Mouse (Mus musculus) urinary bladder, postnatal 25 days (tissue): ENCODE measurements around the gene Pex5l.
A peak's percentile ranks its signal among the peaks of the same experiment; 100 is the strongest.

ENCODE experiments used
- DNase-seq: peaks from one replicate; pipeline ENCODE4 v3.0.0; 2022; ENCODE audit warnings: low spot score

Pex5l gene

DNA sequence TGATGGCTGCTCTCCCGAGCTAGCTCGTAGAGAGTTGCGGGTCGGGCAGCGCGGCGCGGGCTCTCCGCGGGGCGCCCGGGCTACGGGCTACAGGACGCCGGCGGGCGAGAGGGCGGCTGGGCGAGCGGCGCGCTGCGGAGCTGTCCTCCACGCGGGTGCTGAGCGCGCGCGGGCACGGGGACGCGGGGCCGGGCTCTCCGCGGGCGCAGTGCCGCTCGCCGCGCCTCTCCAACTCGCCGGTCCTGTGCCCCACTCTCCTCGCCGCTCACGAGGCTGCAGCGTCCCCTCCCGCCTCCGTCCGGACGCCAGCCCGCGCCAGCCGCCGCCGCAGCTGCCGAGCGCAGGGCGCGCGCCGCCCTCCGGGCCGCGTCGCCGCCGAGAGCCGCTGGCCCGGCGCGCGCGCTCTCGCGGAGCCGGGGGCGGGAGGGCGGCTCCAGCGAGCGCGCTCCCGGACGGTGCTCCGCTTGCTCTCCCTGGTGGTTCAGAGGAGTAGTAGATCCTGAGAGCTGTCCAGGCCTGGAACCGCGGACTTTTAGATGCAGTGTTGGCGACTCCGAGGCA, at the start of gene Pex5l:
Gene Pex5l, minus strand, starts transcription at position 347 of the 561 bp plus-strand sequence.
- DNase-seq: peak; percentile 55

GRCm38 (mm10) chr3:33165186-33165585, 22.1 kb upstream of the Pex5l start:
- no peak for DNase-seq

GRCm38 (mm10) chr3:33163821-33164220, 20.8 kb upstream of the Pex5l start:
- no peak for DNase-seq

DNA sequence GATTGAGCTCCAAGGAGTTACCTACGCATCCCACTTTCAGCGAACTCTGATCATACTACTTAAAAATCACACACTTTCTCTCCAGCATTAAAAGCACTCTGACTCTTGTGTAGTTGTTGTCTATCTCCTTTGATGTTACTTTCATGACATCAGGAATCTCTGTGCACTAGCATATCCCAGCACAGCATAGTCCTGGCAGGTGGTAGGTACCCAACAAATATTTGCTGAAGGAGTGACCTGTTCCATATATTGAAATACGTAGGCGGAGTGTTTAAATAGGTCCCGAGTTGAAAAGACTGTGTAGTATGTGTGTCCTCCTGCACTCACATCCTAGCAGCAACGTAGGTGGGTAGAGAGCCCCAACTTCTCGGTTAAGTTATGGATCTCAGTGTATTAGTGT, 545 bp upstream of the Pex5l start:
- DNase-seq: no peak

DNA sequence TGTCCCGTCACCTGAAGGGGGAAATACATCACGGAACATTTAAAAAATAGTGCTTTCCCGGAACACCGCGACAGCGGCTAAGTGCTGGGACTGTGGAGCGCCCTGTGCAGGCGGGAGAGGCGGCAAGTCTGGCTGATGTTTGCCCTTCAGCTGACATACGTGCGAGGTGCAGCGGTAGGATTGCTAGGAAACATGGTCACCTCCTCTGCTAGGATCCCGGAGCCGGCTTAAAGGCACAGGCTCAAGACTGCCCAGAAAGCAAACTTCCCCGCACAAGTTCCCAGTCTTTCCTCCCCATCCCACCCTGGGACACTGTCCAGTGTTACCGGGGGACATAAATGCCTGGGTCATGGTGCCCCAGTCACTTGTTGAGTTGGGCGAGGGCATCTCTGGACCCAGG, 649 bp downstream of the Pex5l start:
- DNase-seq: no peak

GRCm38 (mm10) chr3:33129944-33130343, 13.1 kb downstream of the Pex5l start:
- DNase-seq: no peak

GRCm38 (mm10) chr3:33124796-33125195, 18.3 kb downstream of the Pex5l start:
- DNase-seq: no peak

DNA sequence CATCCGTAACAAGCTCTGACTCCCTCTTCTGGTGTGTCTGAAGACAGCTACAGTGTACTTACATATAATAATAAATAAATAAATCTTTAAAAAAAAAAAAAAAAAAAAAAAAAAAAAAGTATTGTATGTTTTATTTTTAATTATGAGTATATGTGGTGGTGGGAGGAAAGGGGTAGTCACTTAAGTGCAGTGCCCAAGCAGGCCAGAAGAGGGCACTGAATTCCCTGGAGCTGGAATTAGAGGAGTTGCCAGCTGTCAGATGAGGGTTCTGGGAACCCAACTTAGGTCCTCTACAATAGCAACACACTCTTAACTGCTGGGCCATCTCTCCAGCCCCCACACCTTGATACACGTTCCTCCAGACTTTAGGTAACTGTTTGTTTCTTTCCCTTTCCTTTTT, 37.3 kb downstream of the Pex5l start:
- DNase-seq: no peak

GRCm38 (mm10) chr3:33103501-33103900, 39.5 kb downstream of the Pex5l start:
- DNase-seq: no peak

GRCm38 (mm10) chr3:33098550-33099295, 44.3 kb downstream of the Pex5l start:
- DNase-seq: no peak

GRCm38 (mm10) chr3:33093646-33094045, 49.4 kb downstream of the Pex5l start:
- no peak for DNase-seq

DNA sequence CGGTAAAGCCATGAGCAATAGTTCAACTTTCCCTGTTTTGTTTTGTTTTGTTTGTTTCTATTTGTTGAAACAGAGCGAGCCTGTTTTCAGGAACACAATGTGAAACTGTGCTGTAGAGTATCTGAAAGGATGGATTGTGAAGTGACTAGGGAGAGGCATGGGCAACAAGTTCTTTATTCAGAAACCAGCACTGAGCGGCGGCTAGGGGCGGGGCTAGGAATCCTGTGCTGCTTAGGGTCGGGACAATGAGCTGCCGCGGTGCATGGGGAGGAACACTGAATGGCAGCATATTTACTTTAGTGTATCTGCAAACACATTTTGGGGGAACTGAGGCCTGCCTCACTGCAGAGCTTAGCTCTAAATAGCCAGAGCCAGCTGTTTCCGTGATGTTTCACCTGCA, 53.0 kb downstream of the Pex5l start:
- no peak for DNase-seq

- DNase-seq: no peak
Measured at GRCm38 (mm10) chr3:33089470-33089869, 53.6 kb downstream of the Pex5l start.

DNA sequence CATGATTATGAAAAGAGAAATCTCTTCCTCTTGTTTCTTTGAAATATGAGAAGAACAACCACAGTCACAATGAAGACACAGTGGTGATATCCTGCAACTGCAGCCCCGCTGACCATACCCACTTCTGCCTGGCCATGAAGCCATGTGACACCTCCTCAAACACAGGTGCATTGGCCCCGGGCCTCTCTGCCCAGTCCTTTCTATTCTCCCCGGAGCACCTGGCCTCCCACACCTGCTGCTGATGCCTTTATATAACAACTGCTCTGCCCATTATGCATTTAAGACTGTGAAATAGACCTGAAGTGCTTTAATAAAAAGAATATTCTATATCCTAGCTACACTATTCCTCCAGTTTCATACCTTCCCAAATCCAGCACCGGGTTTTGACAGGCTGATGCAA, 54.8 kb downstream of the Pex5l start:
- DNase-seq: no peak

DNA sequence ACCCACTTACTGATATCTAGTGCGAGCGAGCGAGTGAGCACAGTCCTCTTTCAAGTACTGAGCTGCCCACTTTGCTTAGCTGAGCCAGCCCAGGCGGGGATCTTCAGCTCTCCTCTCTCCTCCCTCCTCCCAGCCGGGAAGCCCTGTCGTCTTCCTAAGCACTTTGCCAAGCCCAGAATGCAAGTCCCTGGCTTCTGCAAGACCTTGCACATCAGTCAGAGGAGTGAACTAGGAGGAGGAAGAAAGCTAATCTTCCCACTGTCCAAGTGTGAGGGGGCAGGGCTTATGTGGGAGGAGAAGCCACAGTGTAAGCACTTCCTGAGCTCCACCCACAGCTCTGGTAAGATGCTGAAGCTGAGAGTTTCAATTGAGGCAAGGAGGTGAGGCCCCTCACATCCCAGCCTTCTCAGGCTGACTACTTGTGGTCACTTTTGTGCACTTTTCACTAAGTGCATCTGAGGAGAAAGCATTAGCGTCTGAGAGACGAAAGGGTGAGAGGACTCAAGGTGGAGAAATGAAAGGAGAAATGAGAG, 60.2 kb downstream of the Pex5l start:
- DNase-seq: no peak

DNA sequence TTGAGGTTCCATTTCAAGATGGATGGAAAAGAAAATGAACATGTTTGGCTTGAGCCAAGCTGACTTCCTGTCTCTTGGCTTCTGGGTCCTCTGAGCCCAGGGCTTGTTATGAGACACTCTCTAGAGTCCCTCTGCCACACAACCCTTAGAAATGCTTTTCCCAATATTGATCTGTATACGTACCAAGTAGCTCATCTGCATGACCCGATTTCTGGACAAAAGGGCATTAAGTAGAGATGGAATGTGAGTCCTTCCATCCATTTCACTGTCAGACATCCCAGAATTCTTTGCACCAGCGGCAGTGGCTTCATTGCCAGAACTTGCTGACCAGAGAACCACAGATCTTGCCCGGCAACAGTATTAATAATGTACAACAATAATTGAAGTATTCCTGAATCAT, 61.3 kb downstream of the Pex5l start:
- DNase-seq: no peak

GRCm38 (mm10) chr3:33079658-33080057, 63.4 kb downstream of the Pex5l start:
- no peak for DNase-seq

DNA sequence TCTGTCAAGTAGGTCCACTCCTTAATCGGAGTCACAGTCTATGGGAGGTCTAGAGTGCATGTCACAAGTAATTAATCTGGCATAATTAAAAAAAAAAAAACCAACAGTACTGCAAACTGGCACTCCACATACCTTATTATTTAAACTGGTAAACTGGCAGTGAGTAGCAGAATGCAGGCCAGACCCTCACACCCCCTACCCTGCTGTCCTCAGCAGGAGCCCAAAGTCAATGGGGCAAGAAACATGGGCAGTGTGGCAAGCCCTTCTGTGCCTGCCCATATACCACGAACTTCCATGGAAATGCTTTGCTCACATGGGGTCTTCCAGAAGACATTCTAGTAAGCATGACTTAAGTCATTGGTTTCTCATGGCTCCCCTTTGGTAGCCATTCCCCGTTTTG, 63.9 kb downstream of the Pex5l start:
- DNase-seq: no peak

DNA sequence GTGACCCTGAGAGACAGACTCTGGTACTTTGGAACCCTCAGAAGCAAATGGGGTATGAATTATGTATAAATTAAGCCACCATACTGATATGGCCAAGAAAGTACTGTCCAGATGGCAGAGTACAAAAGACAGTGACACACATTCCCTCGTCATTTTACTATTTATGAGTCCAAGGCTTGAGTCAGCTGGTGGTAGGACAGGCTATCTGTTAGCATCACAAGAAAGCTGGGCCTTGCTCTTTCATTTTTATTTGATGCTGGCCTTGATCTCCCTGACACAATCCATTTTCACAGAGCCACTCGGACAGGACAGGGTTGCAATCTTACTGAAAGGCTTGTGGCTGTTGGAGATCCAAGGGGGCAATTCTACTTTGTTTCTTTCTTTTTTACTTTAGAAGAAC, 67.4 kb downstream of the Pex5l start:
- no peak for DNase-seq

- no peak for DNase-seq
Measured at GRCm38 (mm10) chr3:33074266-33074981, 68.6 kb downstream of the Pex5l start.

- DNase-seq: no peak
Measured at GRCm38 (mm10) chr3:33073905-33074265, 69.2 kb downstream of the Pex5l start.

GRCm38 (mm10) chr3:33070771-33071170, 72.3 kb downstream of the Pex5l start:
- DNase-seq: no peak

DNA sequence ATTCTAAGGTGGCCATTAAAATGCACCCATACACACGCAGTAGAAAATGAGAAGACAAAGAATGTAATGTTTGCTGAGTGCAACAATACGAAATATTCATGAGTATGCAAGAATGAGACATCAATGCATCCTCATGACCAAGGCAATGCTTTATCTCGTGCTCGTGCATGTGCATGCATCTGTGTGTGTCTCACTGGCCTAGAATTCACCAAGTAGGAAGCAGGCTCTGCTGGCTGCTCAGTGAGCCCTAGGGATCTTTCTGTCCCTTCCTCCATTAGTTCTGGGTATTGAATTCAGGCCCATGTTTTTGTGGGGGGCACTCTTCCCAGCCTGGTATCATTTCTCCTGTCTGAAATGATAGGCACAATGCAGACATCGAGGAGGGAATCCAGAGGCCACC, 74.9 kb downstream of the Pex5l start:
- no peak for DNase-seq
